Mouse (Mus musculus) activated CD4-positive, CD25-positive, alpha-beta regulatory T cell, adult 4 months (primary cell): ENCODE measurements at regions not wholly inside any gene's neighbourhood (a gene's known extent, or its start where the extent isn't known, plus 50 kb on each side); places are given as distances from the start of the nearest gene placed in this dataset.

Experiments used
- ATAC-seq: one replicate; pipeline ENCODE4 v1.8.0; 2017

DNA sequence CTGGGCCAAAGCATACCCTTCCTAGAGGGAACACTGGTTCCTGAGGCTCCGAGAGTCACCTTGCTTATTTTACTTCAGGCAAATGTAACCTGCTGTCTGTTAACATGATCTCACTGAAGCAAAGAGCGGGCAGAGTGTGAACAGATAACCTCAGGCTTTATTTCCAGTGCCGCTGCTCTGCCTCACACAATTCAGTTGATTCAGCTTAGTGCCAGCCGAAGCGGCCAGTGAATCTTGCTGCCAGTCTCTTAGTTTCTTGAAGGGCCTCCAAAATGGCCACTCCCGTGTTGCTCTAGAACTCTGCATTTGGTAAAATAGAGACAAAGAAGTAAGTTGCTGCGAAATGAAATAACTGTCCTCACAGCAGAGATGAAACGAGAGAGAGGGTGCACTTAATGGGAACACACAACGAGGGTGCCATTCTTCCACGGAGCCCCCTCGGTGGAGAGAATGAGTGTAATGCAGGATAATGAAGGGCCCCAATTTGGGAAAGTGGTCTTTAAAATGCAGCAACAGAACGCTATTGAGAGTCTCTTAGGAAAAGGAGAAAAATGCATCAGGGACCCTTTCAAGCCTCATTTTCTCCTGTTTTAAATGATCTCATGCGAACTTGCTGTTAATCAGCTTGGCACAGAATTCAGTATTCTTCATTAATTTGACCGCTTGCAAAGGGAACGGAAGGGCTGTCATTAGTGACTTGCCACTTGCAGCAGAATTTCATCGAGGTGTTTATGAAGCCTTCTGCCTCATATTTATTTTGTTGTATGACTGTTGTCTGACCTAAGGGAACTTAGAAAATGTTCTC, 81.2 kb upstream of the Mmadhc start:
- no peak for ATAC-seq

GRCm38 (mm10) chr2:50373626-50374025, 77.0 kb upstream of the Mmadhc start:
- no peak for ATAC-seq

DNA sequence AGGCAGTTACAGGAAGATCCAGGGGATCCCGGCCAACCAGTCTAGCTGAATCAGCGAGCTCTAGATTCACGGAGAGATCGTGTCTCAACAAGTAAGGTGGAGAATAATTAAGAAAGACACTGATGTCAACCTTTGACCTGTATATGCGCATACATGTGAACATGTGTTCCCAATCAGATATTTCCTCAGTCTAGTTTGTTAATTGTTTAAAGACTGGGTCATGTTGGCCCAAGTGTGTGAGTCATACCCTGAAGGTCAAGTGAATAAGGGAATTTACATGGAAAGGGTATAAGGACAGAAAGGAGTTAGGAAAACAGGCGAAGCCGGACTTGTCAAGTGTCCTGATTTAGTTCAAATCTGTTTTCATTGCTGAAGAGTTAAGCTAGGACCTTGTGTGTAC, 76.4 kb upstream of the Mmadhc start:
- ATAC-seq, result no peak

- no peak for ATAC-seq
Measured at GRCm38 (mm10) chr2:50368831-50369230, 72.2 kb upstream of the Mmadhc start.

GRCm38 (mm10) chr2:50368351-50368750, 71.8 kb upstream of the Mmadhc start:
- no peak for ATAC-seq

DNA sequence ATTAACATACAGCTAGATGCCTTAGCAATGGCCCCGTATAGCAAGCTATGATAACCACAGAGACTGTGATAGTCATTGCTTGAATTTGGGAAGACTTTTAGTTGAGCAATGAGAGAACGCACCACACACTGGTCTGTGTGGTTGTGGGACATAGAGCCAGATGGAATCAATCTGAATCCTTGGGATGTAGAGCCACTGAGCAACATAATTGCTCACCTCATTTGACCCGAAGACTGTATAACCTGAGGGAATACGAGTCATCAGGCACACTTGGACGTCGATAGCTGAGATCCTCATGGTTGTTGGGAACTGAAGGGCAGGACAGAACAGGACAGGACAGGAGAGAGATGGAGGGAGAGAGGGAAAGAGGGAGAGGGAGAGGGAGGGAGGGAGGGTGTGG, 68.6 kb upstream of the Mmadhc start:
- no peak for ATAC-seq

DNA sequence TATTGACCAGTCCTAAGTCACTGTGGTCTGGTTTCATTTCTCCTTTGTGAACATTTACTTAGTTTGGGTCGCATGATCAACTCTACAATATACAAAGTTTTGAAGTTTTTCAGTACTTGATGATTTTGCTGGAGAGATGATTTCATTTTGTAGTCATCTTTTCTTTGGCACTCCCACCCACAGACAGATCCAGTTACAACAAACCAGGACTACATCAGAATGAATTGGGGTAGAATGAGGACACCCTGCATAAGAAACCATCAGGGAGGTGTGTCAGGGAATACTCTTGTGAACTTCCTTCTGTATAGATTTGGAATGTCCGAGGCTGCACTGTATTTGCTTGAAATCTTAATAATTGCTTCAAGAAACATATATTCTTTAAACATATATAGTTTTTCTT, 59.5 kb upstream of the Mmadhc start:
- ATAC-seq, result no peak

DNA sequence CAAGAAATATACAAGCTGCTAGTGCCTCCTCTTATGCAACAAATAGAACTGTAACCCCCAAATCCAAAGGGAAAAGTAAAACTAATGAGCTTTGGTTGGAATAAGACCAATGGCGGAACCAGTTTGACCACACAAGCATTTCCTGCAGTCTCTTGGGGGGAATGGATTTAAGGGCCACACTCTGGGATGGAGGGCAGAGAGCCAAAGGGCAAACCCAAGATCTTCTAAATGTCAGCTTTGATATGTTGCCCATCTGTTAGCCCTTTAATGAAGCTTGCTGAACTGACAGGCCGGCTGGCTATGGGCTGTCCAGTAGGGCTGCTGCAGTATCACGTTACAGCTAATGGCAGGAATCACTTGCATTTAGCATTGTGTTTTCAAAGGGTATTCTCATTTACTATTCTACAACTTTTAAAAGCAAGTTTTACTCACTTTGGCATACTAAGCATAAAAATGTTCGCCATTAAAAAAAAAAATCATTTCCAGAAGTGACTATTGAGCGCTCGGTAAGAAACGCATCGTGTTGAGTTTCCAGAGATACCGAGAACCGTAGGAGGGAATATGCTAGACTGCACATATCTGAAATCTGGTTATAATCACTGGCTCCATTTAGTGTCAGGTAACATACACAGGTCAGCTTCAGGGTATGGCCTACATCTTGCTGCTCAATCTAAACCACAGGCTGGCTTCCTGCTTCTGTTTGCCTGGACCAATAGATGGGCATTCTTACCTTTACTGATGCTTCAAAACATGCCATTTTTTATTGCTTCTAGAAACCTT, 51.1 kb upstream of the Mmadhc start:
- no peak for ATAC-seq
